Mouse (Mus musculus) megakaryocyte, embryonic 14.5 days (primary cell): ENCODE data around the gene Rab20.

Experiments
- FLI1 ChIP-seq: IDR thresholded peaks from 2 replicates; pipeline ENCODE4 v1.6.1; 2012; ENCODE audit warnings: low read length, inconsistent platforms, mixed read lengths
- GATA1 ChIP-seq: IDR thresholded peaks from 3 replicates; pipeline ENCODE4 v1.6.1; 2012; ENCODE audit warnings: mixed read lengths, low read length, inconsistent platforms, borderline replicate concordance

DNA sequence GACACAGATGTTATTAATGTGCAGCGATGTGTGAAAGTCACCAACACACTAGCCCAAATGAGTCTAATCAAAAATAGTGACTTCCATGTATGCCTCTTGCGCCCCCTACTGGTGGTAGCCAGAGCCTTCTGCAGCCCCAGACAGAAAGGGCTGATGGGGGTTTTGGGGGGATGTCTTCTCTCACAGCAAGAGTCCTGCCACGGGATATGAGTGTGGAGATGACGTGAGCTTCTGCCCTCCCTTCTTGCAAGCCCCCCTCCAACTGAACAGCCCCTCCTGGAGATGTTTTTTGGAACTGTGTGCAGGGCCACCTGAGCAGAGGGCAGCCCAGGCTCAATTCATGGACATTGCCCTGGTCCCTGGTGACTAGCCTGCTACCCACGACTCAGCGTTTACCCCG lies 7.6 kb upstream of the Rab20 start:
- no peak for TF ChIP-seq FLI1
- TF ChIP-seq GATA1, result no peak
